Mouse (Mus musculus) ES-Bruce4 (cell line): Measurements from ENCODE around the gene Arid5b. TPM values are rescaled to one million over a fixed set of nuclear protein-coding genes. Genes with fewer than 3 reads are reported as not detected.

ENCODE experiments used
- H3K27ac ChIP-seq: 2 replicates; pipeline ENCODE4 v1.5.1; 2012; ENCODE audit warnings: low read length, inconsistent platforms; ENCODE audit not compliant: insufficient read depth
- H3K27me3 ChIP-seq: 2 replicates; pipeline ENCODE4 v1.6.1; 2012; ENCODE audit warnings: mild to moderate bottlenecking, low read length, inconsistent platforms; ENCODE audit not compliant: control insufficient read depth, poor library complexity, insufficient read depth, severe bottlenecking
- H3K36me3 ChIP-seq: 2 replicates; pipeline ENCODE4 v1.6.1; 2012; ENCODE audit warnings: inconsistent platforms, mild to moderate bottlenecking, low read length, moderate library complexity; ENCODE audit not compliant: control insufficient read depth, poor library complexity, insufficient read depth, severe bottlenecking
- H3K4me1 ChIP-seq: one replicate; pipeline ENCODE4 v1.8.1; 2011; ENCODE audit warnings: low read length; ENCODE audit not compliant: control insufficient read depth, insufficient read depth
- H3K4me3 ChIP-seq: 2 replicates; pipeline ENCODE4 v1.5.1; 2011; ENCODE audit warnings: low read depth, mild to moderate bottlenecking, low read length
- H3K9ac ChIP-seq: 2 replicates; pipeline ENCODE4 v1.6.1; 2012; ENCODE audit warnings: low read depth, mild to moderate bottlenecking, inconsistent platforms; ENCODE audit not compliant: poor library complexity, severe bottlenecking
- H3K9me3 ChIP-seq: replicated peaks from 2 replicates; pipeline ENCODE4 v1.6.1; 2012; ENCODE audit warnings: mild to moderate bottlenecking, low read length, inconsistent platforms; ENCODE audit not compliant: control insufficient read depth, poor library complexity, insufficient read depth, severe bottlenecking
- CTCF ChIP-seq: IDR thresholded peaks from one replicate; pipeline ENCODE4 v1.8.1; 2011; ENCODE audit warnings: low read depth, low read length
- EP300 ChIP-seq: IDR thresholded peaks from 2 replicates; pipeline ENCODE4 v1.6.1; 2011; ENCODE audit warnings: low read depth, low read length; ENCODE audit not compliant: insufficient read depth
- POLR2A ChIP-seq: IDR thresholded peaks from one replicate; pipeline ENCODE4 v1.8.1; 2011; ENCODE audit warnings: low read length; ENCODE audit not compliant: insufficient read depth
- polyA plus RNA-seq: library from polyadenylated mRNA; stranded (reverse); fragments of >200 nt; gene quantifications from 2 replicates; pipeline ENCODE4 v1.2.4, GENCODE M21; 2011; ENCODE audit warnings: low read depth; ENCODE audit not compliant: missing spikeins, insufficient read depth, insufficient read length

Arid5b gene
- polyA plus RNA-seq, 1 experiment = 48.3 TPM

DNA sequence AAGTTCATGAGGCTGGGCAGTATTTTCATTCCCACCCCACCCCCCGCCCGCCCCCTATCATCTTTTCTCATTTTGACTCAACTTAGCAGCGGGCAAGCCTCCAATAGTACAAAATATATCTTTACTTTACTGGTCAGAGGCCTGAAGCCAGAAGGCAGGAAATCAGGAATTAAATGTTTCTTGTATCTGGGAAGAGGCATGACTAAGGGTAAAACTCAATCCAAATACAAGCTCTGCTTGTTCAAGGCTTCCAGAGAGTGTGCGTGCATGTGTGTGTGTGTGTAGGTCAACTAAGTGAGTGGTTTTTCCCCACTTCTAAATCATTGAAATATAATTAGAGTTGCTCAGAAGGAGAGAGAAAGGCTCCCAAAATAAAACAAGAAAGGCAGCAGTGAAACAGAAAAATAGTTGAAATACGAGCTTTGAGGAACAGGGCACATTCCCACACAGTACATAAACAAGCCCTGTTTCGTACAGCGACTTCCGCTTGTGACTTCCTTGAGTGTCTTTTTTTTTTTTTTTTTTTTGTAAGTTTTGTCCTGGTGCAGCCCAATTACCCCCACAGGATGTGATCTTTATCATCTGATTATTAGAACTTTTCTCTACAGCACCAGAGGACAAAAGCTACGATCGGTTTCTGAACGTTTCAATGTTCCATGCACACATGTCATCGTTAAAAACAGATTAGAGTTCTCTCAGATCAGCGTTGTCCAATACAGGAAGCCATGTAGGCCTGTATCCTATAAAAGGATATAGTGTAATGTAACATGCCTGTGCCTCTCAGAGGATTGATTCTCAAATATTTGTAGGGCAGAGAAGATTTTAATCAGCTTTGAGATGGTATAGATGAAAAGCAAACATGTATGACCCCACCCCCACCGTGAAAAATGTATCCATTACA, 173.4 kb downstream of the Arid5b start:
- peaks cover 2% of the 10 kb centered on the region for H3K4me1 ChIP-seq

DNA sequence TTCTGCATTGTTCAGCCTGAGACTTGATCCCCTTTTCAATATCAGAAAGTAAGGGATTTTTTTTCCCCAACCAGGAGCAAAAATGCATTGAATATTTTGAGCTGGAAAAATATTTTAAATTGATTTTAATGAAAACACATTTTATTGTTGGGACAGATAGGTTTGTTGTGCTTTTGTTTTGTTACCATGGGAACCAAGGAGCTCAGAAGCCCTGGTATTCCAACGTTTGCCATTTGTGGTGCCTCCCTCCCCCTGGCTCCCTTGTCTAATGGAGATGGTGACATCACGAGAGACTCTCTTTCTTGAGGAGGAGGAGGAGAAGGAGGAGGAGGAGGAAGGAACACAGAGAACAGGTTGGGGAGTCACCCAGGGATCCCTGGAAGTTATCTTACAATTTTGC, 174.1 kb downstream of the Arid5b start:
- Histone ChIP-seq H3K9me3 (no peaks in the 10 kb centered on the region), H3K36me3 (peaks cover 52% of the 10 kb centered on the region), H3K4me3 (no peak overlapping the region), H3K27me3 (no peaks in the 10 kb centered on the region), H3K9ac (no peak overlapping the region), H3K27ac (no peak overlapping the region), H3K4me1 (peaks cover 2% of the 10 kb centered on the region)
- TF ChIP-seq CTCF (no peak), EP300 (no peak), POLR2A (no peak)

More for the DNA sequence above, 173.4 kb downstream of the Arid5b start:
- H3K9ac ChIP-seq = no peak overlapping the region
- no peak for TF ChIP-seq EP300
- TF ChIP-seq CTCF = no peak
- TF ChIP-seq POLR2A = no peak
- H3K9me3 ChIP-seq = no peaks in the 10 kb centered on the region
- no peaks in the 10 kb centered on the region for H3K27me3 ChIP-seq
- H3K36me3 ChIP-seq = peaks cover 49% of the 10 kb centered on the region
- peak overlapping the region; percentile 7; the same call in 1 of the 2 replicates for H3K27ac ChIP-seq
- H3K4me3 ChIP-seq = no peak overlapping the region

DNA sequence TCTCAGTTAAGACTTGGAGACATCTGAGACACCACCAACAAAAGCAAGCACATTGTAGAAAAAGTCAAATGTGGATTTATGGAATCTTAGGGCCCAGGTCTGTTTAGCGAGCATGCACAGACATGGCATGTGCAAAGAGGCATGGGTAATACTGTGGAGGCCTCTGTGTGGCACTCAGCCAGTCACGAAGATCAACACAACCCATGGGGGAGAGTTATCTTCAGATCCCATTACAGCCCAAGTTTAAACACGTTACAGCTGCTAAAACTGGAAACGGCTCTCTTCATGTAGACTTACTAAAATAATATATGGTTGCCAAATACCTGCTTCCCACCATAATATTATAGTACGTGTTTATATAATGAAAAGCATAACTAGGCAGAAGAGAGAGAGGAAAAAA, 174.6 kb downstream of the Arid5b start:
- no peaks in the 10 kb centered on the region for H3K27me3 ChIP-seq
- H3K27ac ChIP-seq = no peak overlapping the region
- no peak overlapping the region for H3K4me3 ChIP-seq
- H3K36me3 ChIP-seq = peaks cover 54% of the 10 kb centered on the region
- H3K9ac ChIP-seq = no peak overlapping the region
- H3K4me1 ChIP-seq = peaks cover 2% of the 10 kb centered on the region
- TF ChIP-seq EP300 (no peak), POLR2A (no peak)
- no peaks in the 10 kb centered on the region for H3K9me3 ChIP-seq

DNA sequence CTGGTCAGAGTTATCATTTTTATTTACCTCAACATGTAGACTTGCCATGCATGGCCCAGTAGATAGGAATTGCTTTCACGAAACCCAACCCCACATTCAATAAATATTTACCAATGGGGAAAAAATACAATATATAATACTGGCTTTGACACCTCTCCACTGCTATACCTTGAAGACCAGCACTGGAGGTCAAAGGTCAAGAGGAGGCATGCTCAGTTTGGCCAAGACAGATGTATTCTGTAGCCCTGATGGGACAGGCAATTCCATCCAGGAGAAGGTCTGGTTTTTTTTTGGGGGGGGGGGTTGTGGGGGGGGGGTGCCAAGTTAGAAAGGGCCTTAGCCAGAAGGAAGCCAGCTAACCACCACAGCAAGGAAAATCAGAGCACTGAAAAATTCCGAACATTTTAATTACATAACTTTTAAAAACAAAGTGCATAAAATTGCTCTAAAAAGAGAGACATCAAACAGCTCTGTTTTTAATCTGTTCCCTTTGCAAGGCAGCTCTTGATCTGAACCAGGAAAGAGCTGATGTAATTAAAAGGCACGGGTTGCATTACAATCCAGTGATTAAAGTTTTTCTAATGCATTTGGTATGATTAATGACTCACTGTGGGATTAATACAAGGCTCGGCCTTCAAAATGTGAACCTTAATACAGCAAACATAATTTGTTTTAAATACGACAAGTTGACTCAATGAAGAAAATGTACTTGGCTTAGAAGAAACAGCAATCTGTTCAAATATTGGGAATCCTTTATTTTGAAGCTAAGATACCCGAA, 175.3 kb downstream of the Arid5b start:
- Histone ChIP-seq H3K4me3 (no peak overlapping the region), H3K9ac (no peak overlapping the region), H3K9me3 (no peaks in the 10 kb centered on the region), H3K27me3 (no peaks in the 10 kb centered on the region), H3K4me1 (peaks cover 2% of the 10 kb centered on the region), H3K36me3 (peaks cover 53% of the 10 kb centered on the region), H3K27ac (no peak overlapping the region)
- TF ChIP-seq POLR2A (no peak), CTCF (no peak), EP300 (no peak)

DNA sequence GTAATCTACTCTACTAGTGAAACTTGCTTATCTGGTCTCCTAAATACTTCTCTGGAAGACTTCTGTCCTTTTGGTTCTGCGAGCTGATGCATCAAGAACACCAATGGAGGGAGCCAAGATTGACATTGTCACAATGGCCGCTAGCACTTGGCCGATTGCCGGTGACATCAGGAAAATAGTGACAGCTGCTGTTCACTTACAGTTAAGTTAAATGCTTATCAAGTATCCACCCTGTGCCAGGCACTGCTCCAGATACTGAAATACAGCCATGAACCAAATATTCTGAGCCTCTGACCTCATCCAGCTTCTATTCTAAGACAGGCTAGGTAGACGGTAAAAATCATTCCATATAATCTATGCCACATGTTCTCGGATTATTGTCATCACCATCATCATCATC, 176.0 kb downstream of the Arid5b start:
- Histone ChIP-seq H3K9ac (no peak overlapping the region), H3K27ac (no peak overlapping the region), H3K9me3 (no peaks in the 10 kb centered on the region), H3K4me1 (peaks cover 4% of the 10 kb centered on the region), H3K36me3 (peaks cover 59% of the 10 kb centered on the region), H3K4me3 (no peak overlapping the region), H3K27me3 (no peaks in the 10 kb centered on the region)
- no peak for TF ChIP-seq POLR2A
- no peak for TF ChIP-seq CTCF
- no peak for TF ChIP-seq EP300

DNA sequence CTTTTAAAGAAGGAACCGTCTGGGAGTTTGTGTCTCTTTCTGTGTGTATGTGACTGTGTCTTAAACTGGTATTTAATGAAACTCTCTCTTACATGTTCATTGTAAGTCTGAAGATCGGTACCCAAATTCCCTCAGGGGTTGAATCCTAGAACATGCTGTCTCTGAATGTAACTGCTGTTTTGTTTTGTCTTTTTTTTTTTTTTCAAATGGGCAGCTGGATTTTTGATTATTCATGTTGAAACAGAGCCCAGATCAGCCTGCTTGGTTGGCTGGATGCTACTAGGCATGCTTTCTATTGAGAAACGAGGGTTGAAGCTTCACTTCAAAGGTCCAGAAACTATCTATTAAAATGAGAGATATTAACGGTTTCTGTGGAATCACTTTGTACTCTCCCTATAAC, 177.3 kb downstream of the Arid5b start:
- Histone ChIP-seq H3K36me3 (peaks cover 72% of the 10 kb centered on the region), H3K9ac (no peak overlapping the region)
- TF ChIP-seq POLR2A = no peak
- TF ChIP-seq CTCF = no peak
- TF ChIP-seq EP300 = no peak

More for the DNA sequence above, 177.3 kb downstream of the Arid5b start:
- no peak overlapping the region for H3K27ac ChIP-seq
- no peaks in the 10 kb centered on the region for H3K27me3 ChIP-seq
- no peaks in the 10 kb centered on the region for H3K9me3 ChIP-seq
- peaks cover 4% of the 10 kb centered on the region for H3K4me1 ChIP-seq
- no peak overlapping the region for H3K4me3 ChIP-seq
